Mouse (Mus musculus) lung, embryonic 15.5 days (tissue): ENCODE measurements around the gene Atf7. TPM values are rescaled to one million over a fixed set of nuclear protein-coding genes. Genes with fewer than 3 reads are reported as not detected.

Source experiments
- ATAC-seq: fragments of 200-750 bp; cut with Nextera tagmentation; 2 replicates; pipeline ENCODE4 v1.8.0; 2017; ENCODE audit warnings: moderate number of reproducible peaks, borderline replicate concordance; ENCODE audit not compliant: low FRiP score, low TSS enrichment; ENCODE audit errors: extremely low read depth
- H3K27ac ChIP-seq: fragments of 300-500 bp; sonication (generic); 2 replicates; pipeline ENCODE4 v1.5.1; 2015; ENCODE audit warnings: moderate library complexity, mild to moderate bottlenecking, inconsistent platforms
- H3K27me3 ChIP-seq: fragments of 300-500 bp; sonication (generic); 2 replicates; pipeline ENCODE4 v1.6.1; 2015; ENCODE audit warnings: inconsistent platforms
- H3K36me3 ChIP-seq: fragments of 300-500 bp; sonication (generic); 2 replicates; pipeline ENCODE4 v1.6.1; 2015; ENCODE audit warnings: inconsistent platforms
- H3K4me1 ChIP-seq: fragments of 300-500 bp; sonication (generic); 2 replicates; pipeline ENCODE4 v1.6.1; 2015; ENCODE audit warnings: inconsistent platforms
- H3K4me2 ChIP-seq: fragments of 300-500 bp; sonication (generic); 2 replicates; pipeline ENCODE4 v1.6.1; 2015; ENCODE audit warnings: inconsistent platforms, mild to moderate bottlenecking, moderate library complexity
- H3K4me3 ChIP-seq: fragments of 300-500 bp; sonication (generic); 2 replicates; pipeline ENCODE4 v1.5.1; 2015; ENCODE audit warnings: mild to moderate bottlenecking, inconsistent platforms
- H3K9ac ChIP-seq: fragments of 300-500 bp; sonication (generic); 2 replicates; pipeline ENCODE4 v1.6.1; 2015; ENCODE audit warnings: inconsistent platforms
- H3K9me3 ChIP-seq: fragments of 300-500 bp; sonication (generic); 2 replicates; pipeline ENCODE4 v1.6.1; 2016; ENCODE audit warnings: inconsistent platforms
- WGBS: fragments of 180-500 bp; shearing (Covaris S2); methylation state at CpG from one replicate; pipeline ENCODE4 v1.1.7; 2015; 5-methylcytosine and 5-hydroxymethylcytosine counted together
- polyA plus RNA-seq: library from polyadenylated mRNA; unstranded; fragments of >200 nt; fragmentation: Nextera tagmentation; extraction: Ambion mirVana; gene quantifications from 2 replicates; pipeline ENCODE4 v1.2.1, GENCODE M21; 2015

The Atf7 gene
- polyA plus RNA-seq, 1 experiment from 2014 or later = 47.0 TPM

GRCm38 (mm10) chr15:102533926-102534325 lies 91.3 kb downstream of the Atf7 start:
- Histone ChIP-seq H3K9ac (no peak overlapping the region), H3K9me3 (no peaks in the 10 kb centered on the region)
- WGBS = 87% methylated on average over 7 of the region's 7 CpGs

GRCm38 (mm10) chr15:102532106-102532900 lies 93.0 kb downstream of the Atf7 start:
- 85% methylated on average over 3 of the region's 3 CpGs for WGBS
- no peak for ATAC-seq

More at GRCm38 (mm10) chr15:102533926-102534325, 91.3 kb downstream of the Atf7 start:
- H3K36me3 ChIP-seq = peaks cover 83% of the 10 kb centered on the region
- no peak overlapping the region for H3K27ac ChIP-seq
- H3K4me2 ChIP-seq = no peak overlapping the region
- ATAC-seq = no peak
- no peak overlapping the region for H3K4me3 ChIP-seq
- no peaks in the 10 kb centered on the region for H3K27me3 ChIP-seq
- no peaks in the 10 kb centered on the region for H3K4me1 ChIP-seq

GRCm38 (mm10) chr15:102531586-102531985 lies 93.7 kb downstream of the Atf7 start:
- H3K36me3 ChIP-seq = peaks cover 86% of the 10 kb centered on the region
- no peak for ATAC-seq
- H3K4me2 ChIP-seq = no peak overlapping the region
- no peak overlapping the region for H3K27ac ChIP-seq
- H3K27me3 ChIP-seq = no peaks in the 10 kb centered on the region
- H3K4me1 ChIP-seq = no peaks in the 10 kb centered on the region
- H3K9me3 ChIP-seq = no peaks in the 10 kb centered on the region
- no peak overlapping the region for H3K4me3 ChIP-seq
- WGBS = 89% methylated on average over 4 of the region's 4 CpGs
- H3K9ac ChIP-seq = no peak overlapping the region

More at GRCm38 (mm10) chr15:102532106-102532900, 93.0 kb downstream of the Atf7 start:
- Histone ChIP-seq H3K27me3 (no peaks in the 10 kb centered on the region), H3K36me3 (peaks cover 90% of the 10 kb centered on the region), H3K4me1 (no peaks in the 10 kb centered on the region), H3K9me3 (no peaks in the 10 kb centered on the region), H3K4me3 (no peak overlapping the region), H3K27ac (no peak overlapping the region), H3K9ac (no peak overlapping the region), H3K4me2 (no peak overlapping the region)

GRCm38 (mm10) chr15:102530566-102530965 lies 94.7 kb downstream of the Atf7 start:
- Histone ChIP-seq H3K4me1 (no peaks in the 10 kb centered on the region), H3K27me3 (no peaks in the 10 kb centered on the region), H3K9ac (no peak overlapping the region), H3K4me2 (no peak overlapping the region), H3K4me3 (no peak overlapping the region), H3K27ac (no peak overlapping the region), H3K9me3 (no peaks in the 10 kb centered on the region), H3K36me3 (peaks cover 84% of the 10 kb centered on the region)
- 85% methylated on average over 4 of the region's 4 CpGs for WGBS
- no peak for ATAC-seq

- no peak for ATAC-seq
- no peak overlapping the region for H3K4me2 ChIP-seq
- H3K36me3 ChIP-seq = peaks cover 82% of the 10 kb centered on the region
Observed at GRCm38 (mm10) chr15:102528396-102528795, 96.9 kb downstream of the Atf7 start.

GRCm38 (mm10) chr15:102527936-102528335 lies 97.3 kb downstream of the Atf7 start:
- H3K9me3 ChIP-seq = no peaks in the 10 kb centered on the region
- ATAC-seq = no peak
- 71% methylated on average over 3 of the region's 3 CpGs for WGBS

More at GRCm38 (mm10) chr15:102528396-102528795, 96.9 kb downstream of the Atf7 start:
- no peaks in the 10 kb centered on the region for H3K4me1 ChIP-seq
- H3K27ac ChIP-seq = no peak overlapping the region
- H3K27me3 ChIP-seq = no peaks in the 10 kb centered on the region
- H3K9me3 ChIP-seq = no peaks in the 10 kb centered on the region
- WGBS = 97% methylated on average over 1 of the region's 1 CpGs
- H3K4me3 ChIP-seq = no peak overlapping the region
- no peak overlapping the region for H3K9ac ChIP-seq

GRCm38 (mm10) chr15:102526111-102527002 lies 98.9 kb downstream of the Atf7 start:
- Histone ChIP-seq H3K4me1 (no peaks in the 10 kb centered on the region), H3K9ac (no peak overlapping the region), H3K36me3 (peaks cover 71% of the 10 kb centered on the region), H3K27me3 (no peaks in the 10 kb centered on the region), H3K4me2 (no peak overlapping the region), H3K9me3 (no peaks in the 10 kb centered on the region), H3K4me3 (no peak overlapping the region), H3K27ac (no peak overlapping the region)
- no peak for ATAC-seq
- WGBS = 74% methylated on average over 6 of the region's 6 CpGs

More at GRCm38 (mm10) chr15:102527936-102528335, 97.3 kb downstream of the Atf7 start:
- Histone ChIP-seq H3K4me2 (no peak overlapping the region), H3K27me3 (no peaks in the 10 kb centered on the region), H3K9ac (no peak overlapping the region), H3K4me1 (no peaks in the 10 kb centered on the region), H3K4me3 (no peak overlapping the region), H3K36me3 (peaks cover 78% of the 10 kb centered on the region), H3K27ac (no peak overlapping the region)

- Histone ChIP-seq H3K9me3 (no peaks in the 10 kb centered on the region), H3K4me2 (no peak within 1 kb of the TSS), H3K4me1 (peaks cover 7% of the 10 kb centered on the region), H3K4me3 (no peak within 1 kb of the TSS), H3K9ac (no peak within 1 kb of the TSS), H3K27me3 (no peaks in the 10 kb centered on the region), H3K36me3 (peaks cover 68% of the 10 kb centered on the region), H3K27ac (no peak within 1 kb of the TSS)
- 4% methylated on average over 3 of the region's 3 CpGs for WGBS
- no peak; the same call in 1 of the 2 replicates for ATAC-seq
Observed at GRCm38 (mm10) chr15:102524892-102525485, 100.3 kb downstream of the Atf7 start, which contains the start of gene Npff. TSS of gene Npff (minus strand) at chr15:102524942.

GRCm38 (mm10) chr15:102521480-102521879 lies 103.8 kb downstream of the Atf7 start:
- no peak overlapping the region for H3K27ac ChIP-seq
- WGBS = 78% methylated on average over 4 of the region's 4 CpGs
- H3K9ac ChIP-seq = no peak overlapping the region
- H3K36me3 ChIP-seq = peaks cover 41% of the 10 kb centered on the region
- H3K4me3 ChIP-seq = no peak overlapping the region
- no peak overlapping the region for H3K4me2 ChIP-seq
- H3K4me1 ChIP-seq = peaks cover 20% of the 10 kb centered on the region
- ATAC-seq = no peak
- H3K9me3 ChIP-seq = no peaks in the 10 kb centered on the region
- no peaks in the 10 kb centered on the region for H3K27me3 ChIP-seq

GRCm38 (mm10) chr15:102520416-102520815 lies 104.8 kb downstream of the Atf7 start:
- Histone ChIP-seq H3K27me3 (no peaks in the 10 kb centered on the region), H3K4me3 (no peak overlapping the region), H3K27ac (no peak overlapping the region), H3K4me1 (peaks cover 30% of the 10 kb centered on the region), H3K9me3 (no peaks in the 10 kb centered on the region), H3K9ac (no peak overlapping the region), H3K4me2 (no peak overlapping the region), H3K36me3 (peaks cover 34% of the 10 kb centered on the region)
- 73% methylated on average over 4 of the region's 4 CpGs for WGBS
- ATAC-seq = no peak

- Histone ChIP-seq H3K27me3 (no peaks in the 10 kb centered on the region), H3K4me2 (peak overlapping the region; percentile 92), H3K36me3 (peaks cover 29% of the 10 kb centered on the region), H3K9me3 (no peaks in the 10 kb centered on the region), H3K9ac (peak overlapping the region; percentile 87), H3K4me3 (peak overlapping the region; percentile 76), H3K4me1 (peaks cover 33% of the 10 kb centered on the region), H3K27ac (peak overlapping the region; percentile 100)
- 49% methylated on average over 17 of the region's 17 CpGs for WGBS
- ATAC-seq = no peak
Observed at GRCm38 (mm10) chr15:102519211-102520141, 105.8 kb downstream of the Atf7 start.
